Mouse (Mus musculus) adipocyte (in vitro differentiated cells): ENCODE data around the gene Amotl1.

Experiments
- DNase-seq: peaks from one replicate; pipeline ENCODE4 v3.0.0-alpha.2; 2016; ENCODE audit warnings: low spot score

Amotl1 gene

DNA sequence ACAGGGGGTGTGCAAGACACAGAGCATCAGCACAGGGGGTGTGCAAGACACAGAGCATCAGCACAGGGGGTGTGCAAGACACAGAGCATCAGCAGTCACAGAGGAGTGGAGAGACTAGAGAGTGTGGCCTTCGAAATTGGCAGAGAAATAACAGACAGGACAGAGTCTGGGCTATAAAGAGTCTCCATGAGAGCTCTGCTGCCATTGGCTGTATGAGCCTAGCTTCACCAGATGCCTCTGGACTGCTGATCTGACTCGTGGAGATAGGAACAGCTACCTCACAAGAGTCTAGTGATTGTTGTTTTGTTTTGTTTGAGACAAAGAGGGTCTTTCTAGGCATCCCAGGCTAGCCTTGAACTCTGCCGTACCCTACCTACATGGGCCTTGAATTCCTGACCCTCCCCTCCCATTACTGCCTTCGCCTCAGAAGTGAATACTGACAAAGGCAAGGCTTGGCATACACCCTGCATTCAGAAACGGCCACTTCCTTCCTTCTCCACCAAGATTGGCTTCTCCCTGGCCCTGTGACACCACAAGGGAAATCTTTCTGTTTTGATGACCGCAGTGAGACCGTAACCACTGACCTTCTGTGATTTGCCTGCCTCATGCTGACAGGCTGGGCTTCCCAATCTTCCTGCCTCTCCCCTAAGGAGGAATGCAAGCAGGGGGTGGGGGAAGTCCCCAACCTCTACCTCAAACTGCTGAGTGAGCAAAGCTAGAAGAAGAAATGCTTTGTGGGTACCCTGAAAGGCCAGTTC lies 3.4 kb downstream of the Amotl1 start:
- DNase-seq, result peak; percentile 54

GRCm38 (mm10) chr9:14636244-14636643 lies 8.6 kb downstream of the Amotl1 start:
- DNase-seq, result no peak

DNA sequence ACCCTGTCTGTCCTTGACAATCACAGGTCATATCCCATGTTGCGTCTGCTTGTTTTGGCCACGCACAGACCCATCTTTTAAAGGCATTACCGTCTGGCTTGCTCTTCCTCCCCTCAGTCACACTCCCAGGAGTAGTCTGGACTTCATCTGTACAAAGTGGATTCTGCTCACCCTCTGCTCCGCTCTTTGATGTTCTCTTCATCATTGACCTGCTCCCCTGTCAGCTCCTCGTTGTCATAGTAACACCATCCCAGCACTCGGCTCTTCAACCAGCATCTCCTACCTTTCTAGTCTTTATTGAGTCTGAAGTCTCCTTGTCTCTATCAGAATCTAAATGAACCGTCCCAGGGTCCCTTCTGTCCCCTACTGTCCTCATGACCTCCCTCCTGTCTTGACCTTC lies 9.3 kb downstream of the Amotl1 start:
- DNase-seq, result no peak

GRCm38 (mm10) chr9:14634155-14634554 lies 10.7 kb downstream of the Amotl1 start:
- no peak for DNase-seq

- no peak for DNase-seq
These were observed 12.3 kb downstream of the Amotl1 start for GRCm38 (mm10) chr9:14632365-14633163.

DNA sequence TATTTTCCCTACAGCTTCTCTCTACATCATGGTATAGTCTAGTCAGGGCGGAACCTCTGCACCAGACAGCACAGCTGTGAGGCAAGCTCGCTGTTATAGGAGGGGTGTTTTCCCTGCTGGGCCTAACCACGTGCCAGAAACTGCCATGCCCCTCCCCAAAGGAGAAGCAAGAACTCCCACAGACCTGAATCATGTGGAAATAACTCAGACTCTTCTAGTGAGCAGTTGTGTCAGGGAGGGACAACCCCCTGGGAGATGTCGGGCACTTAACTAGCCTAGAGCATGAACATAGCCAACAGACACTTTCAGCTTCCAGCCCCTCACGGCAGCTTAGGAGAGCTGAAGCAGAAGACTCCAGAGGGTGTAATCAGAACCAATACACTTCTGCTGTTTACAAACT lies 13.1 kb downstream of the Amotl1 start:
- DNase-seq, result peak; percentile 64

DNA sequence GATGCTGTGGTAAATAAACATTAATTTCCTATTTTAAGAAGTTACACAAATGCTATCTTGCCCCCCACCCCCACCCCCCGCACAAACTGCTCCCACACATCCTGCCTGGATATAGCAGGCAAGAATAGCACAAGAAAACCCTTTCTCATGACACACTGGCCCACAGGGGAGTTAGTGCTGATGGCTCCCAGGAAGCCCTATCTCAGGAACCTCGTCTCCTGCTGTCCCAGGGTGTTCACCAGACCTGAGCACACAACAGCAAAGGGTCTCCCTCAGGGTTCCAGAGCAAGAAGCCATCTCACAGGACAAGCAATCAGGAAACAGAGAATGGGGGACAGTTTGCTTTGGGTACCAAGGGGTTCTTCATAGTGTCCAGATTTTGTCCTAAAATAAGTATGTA lies 17.3 kb downstream of the Amotl1 start:
- DNase-seq, result no peak

- DNase-seq, result no peak
These were observed 18.9 kb downstream of the Amotl1 start for GRCm38 (mm10) chr9:14625961-14626360.

GRCm38 (mm10) chr9:14625024-14625423 lies 19.8 kb downstream of the Amotl1 start:
- peak; percentile 44 for DNase-seq

DNA sequence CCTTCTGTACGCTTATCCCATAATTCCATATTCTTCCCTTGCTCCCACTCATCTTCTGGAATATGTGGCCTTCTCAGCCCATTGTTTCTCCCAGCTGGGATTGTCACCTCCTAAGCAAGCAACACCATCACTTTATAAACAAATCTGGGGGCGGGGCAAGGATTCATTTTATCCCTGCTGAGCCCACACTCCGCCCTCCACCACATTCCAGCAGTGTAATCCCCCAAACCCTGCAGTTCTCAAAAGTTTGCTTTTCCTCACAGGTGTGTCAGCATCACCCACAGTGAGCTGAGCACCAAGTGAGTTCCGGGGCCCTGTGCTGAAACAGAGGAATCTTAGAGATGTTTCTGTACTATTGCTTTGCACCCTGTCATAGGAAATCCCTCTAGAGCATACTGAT lies 20.9 kb downstream of the Amotl1 start:
- DNase-seq, result no peak

DNA sequence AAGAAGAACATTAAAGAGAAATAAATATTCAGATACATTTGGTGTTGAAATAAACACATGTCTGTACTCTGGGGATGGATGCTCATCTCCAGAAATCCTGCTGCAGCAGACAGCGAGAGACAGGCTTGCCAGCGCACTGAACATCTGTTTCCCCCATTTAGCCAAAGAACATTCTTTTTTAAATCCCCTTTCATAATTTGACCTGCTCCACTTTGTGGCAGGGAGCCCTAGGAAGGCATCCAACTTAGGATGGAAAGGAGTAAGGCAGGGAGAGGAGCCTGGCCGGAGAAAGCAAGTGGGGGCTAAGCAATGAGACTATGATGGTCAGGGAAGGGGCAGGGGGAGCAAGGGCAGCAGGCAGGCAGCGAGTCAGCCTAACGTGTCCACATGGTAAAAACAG lies 21.6 kb downstream of the Amotl1 start:
- no peak for DNase-seq

GRCm38 (mm10) chr9:14622848-14623247 lies 22.0 kb downstream of the Amotl1 start:
- DNase-seq, result no peak

DNA sequence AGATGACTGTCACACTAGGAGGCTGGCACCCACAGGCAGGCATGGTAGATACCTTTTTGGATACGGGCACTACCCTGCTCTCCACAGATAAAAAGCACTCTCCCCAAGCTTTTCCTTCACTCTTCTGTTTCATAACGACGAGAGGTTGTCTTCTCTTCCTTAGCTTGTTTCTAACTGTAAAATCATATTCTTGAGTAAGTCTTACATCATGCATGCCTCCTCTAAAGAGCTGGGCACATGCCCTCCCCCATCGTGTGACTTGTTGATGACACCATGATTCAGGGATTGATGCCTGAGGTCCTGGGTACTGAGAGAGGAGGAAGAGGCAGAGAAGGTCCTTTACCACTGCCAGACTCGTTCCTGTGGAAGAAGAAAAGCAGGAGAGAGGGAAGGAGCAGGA lies 24.7 kb downstream of the Amotl1 start:
- DNase-seq, result no peak

- peak; percentile 61 for DNase-seq
These were observed 29.6 kb downstream of the Amotl1 start for GRCm38 (mm10) chr9:14614931-14615880.

- DNase-seq, result peak; percentile 54
These were observed 30.5 kb downstream of the Amotl1 start for GRCm38 (mm10) chr9:14614205-14614930.

DNA sequence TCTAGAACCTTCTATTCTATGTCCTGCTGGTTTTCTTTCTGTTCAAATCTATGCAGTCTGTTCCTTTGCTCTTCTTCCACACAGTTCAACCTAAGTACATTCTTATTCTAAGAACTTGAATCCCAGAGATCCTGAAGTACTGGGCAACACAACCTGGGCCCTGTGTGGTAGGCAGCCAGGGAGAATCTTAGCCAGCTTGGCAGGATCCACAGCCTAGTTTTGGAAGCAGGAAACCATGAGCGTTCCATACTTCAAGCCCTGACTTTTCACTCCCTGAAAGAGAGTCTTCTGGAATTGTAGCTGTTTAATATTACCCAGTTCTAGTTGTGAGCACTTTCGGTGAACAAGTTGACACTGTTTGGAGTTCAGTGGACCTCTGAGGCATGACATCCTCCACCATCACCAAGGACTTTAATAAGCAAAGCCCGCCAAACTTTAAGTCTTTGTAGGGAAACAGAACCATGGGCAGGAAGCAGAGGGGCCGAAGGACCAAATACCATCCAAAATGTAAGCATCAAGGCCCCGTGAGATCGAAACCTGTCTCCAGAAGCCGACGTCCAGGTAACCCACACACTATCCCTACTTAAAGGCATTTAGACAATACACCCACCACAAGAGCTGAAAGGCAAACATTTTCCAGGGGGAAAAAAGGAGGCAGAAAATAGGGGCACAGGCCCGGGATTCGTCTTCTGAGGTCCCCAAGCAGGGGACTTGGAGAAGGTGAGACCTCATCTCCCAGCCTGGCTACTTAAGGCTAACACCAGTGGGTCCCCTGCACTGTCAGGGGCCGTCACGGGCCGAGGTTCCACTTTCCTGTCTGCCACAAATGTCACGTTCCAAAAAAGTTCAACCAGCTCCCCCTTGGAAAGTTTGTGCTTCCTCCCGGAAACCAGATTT lies 31.3 kb downstream of the Amotl1 start:
- peak; percentile 50 for DNase-seq

GRCm38 (mm10) chr9:14612588-14612987 lies 32.3 kb downstream of the Amotl1 start:
- DNase-seq, result no peak

- peak; percentile 39 for DNase-seq
These were observed 36.3 kb downstream of the Amotl1 start for GRCm38 (mm10) chr9:14608521-14608920.

DNA sequence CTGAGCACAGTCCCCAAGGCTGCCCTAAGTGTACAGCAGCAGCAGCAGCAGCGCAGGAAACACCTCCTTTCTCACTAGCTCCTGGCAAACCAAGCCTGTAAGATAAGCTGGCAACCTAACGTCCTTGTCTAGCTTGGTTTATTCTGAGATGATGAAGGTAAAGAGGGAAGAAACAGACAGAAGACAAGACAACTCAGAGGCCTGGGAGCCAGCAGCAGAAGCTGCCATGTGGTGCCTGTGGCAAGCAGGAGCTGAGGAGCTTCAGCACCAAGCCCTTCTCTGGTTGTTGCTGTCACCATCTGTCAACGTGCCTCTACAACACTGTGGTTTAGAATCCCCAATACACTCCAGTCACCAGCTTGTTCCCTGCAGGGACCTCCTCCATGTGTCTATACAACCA lies 37.4 kb downstream of the Amotl1 start:
- DNase-seq, result no peak

DNA sequence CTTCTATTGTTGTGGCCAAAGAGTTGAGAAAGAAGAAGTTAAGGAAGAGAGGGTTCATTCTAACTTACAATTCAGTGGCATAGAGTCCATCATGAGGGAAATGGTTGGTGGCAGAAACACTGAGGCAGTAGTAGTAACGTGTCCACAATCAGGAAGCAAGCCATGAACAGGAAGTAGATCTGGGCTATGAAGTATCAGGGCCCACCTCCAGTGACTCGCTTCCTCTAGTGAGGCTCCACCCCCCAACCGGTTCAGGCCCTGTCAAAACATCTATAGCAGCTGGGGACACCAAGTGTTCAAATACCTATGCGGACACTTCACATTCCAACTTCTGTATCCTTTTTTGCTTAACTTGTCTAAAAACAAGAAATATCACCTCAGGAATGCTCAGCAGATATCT lies 38.9 kb downstream of the Amotl1 start:
- no peak for DNase-seq

- DNase-seq, result no peak
These were observed 40.5 kb downstream of the Amotl1 start for GRCm38 (mm10) chr9:14604363-14604762.
